Mouse (Mus musculus): ENCODE data around the gene Was. TPM values are rescaled to one million over a fixed set of nuclear protein-coding genes. Genes with fewer than 3 reads are reported as not detected.
"Not testable (repeated sequence)": the region's sequence is repeated elsewhere in the genome, so short reads cannot be mapped to it uniquely, and the experiment has no call there.

The Was gene
- total RNA-seq, 1 experiment from 2014 or later, result 97.1 TPM

- no peak for ATAC-seq (replicated peaks in 1 of 2; ENCODE audit: insufficient read depth in 1 of 2, low FRiP score in 2 of 2, low TSS enrichment in 1 of 2, low read depth in 1 of 2, poor library complexity in 2 of 2, severe bottlenecking in 2 of 2)
Observed at GRCm38 (mm10) chrX:8089746-8090145, 552 bp downstream of the Was start.

GRCm38 (mm10) chrX:8085611-8086010 is 4.7 kb downstream of the Was start:
- no peak for ATAC-seq (replicated peaks in 1 of 2; ENCODE audit: insufficient read depth in 1 of 2, low FRiP score in 2 of 2, low TSS enrichment in 1 of 2, low read depth in 1 of 2, poor library complexity in 2 of 2, severe bottlenecking in 2 of 2)

GRCm38 (mm10) chrX:8084771-8085259 is 5.5 kb downstream of the Was start:
- no peak for ATAC-seq (replicated peaks in 1 of 2; ENCODE audit: insufficient read depth in 1 of 2, low FRiP score in 2 of 2, low TSS enrichment in 1 of 2, low read depth in 1 of 2, poor library complexity in 2 of 2, severe bottlenecking in 2 of 2)

GRCm38 (mm10) chrX:8075104-8075503 is 15.2 kb downstream of the Was start:
- 0 out of 4 replicates have a peak, but pooled peaks of 1 of the 2 experiments have one; percentile 1 for ATAC-seq (replicated peaks in 1 of 2; ENCODE audit: insufficient read depth in 1 of 2, low FRiP score in 2 of 2, low TSS enrichment in 1 of 2, low read depth in 1 of 2, poor library complexity in 2 of 2, severe bottlenecking in 2 of 2)

GRCm38 (mm10) chrX:8074430-8075014 is 15.8 kb downstream of the Was start, which contains the start of gene Suv39h1:
TSS of gene Suv39h1 (minus strand) at chrX:8074760.
- ATAC-seq (replicated peaks in 1 of 2; ENCODE audit: insufficient read depth in 1 of 2, low FRiP score in 2 of 2, low TSS enrichment in 1 of 2, low read depth in 1 of 2, poor library complexity in 2 of 2, severe bottlenecking in 2 of 2), result peak; percentile 96 to 98

GRCm38 (mm10) chrX:8073881-8074429 is 16.3 kb downstream of the Was start:
- no peak for ATAC-seq (replicated peaks in 1 of 2; ENCODE audit: insufficient read depth in 1 of 2, low FRiP score in 2 of 2, low TSS enrichment in 1 of 2, low read depth in 1 of 2, poor library complexity in 2 of 2, severe bottlenecking in 2 of 2)

- no peak for ATAC-seq (replicated peaks in 1 of 2; ENCODE audit: insufficient read depth in 1 of 2, low FRiP score in 2 of 2, low TSS enrichment in 1 of 2, low read depth in 1 of 2, poor library complexity in 2 of 2, severe bottlenecking in 2 of 2)
Observed at GRCm38 (mm10) chrX:8069166-8069565, 21.1 kb downstream of the Was start.

- ATAC-seq (replicated peaks in 1 of 2; ENCODE audit: insufficient read depth in 1 of 2, low FRiP score in 2 of 2, low TSS enrichment in 1 of 2, low read depth in 1 of 2, poor library complexity in 2 of 2, severe bottlenecking in 2 of 2), result not testable (repeated sequence)
Observed at GRCm38 (mm10) chrX:8051044-8051781, 39.1 kb downstream of the Was start.

GRCm38 (mm10) chrX:8033009-8033408 is 57.3 kb downstream of the Was start:
- no peak for ATAC-seq (replicated peaks in 1 of 2; ENCODE audit: insufficient read depth in 1 of 2, low FRiP score in 2 of 2, low TSS enrichment in 1 of 2, low read depth in 1 of 2, poor library complexity in 2 of 2, severe bottlenecking in 2 of 2)

Other genes starting within 250 kb of the Was start
- 73.7 and 89.4 TPM in 2 replicates for gene Otud5, start 249.1 kb downstream of the Was start, total RNA-seq (2017)
- 3.1 and 7.8 TPM in 2 replicates for gene Pim2, start 212.2 kb downstream of the Was start, total RNA-seq (2017)
- 17.2 and 25.7 TPM in 2 replicates for gene Slc35a2, start 206.5 kb downstream of the Was start, total RNA-seq (2017)
- gene Pqbp1, start 191.2 kb downstream of the Was start, total RNA-seq (2017), result 167 and 186 TPM in 2 replicates
- gene Timm17b, start 191.1 kb downstream of the Was start, total RNA-seq (2017), result 39.3 and 51.9 TPM in 2 replicates
- not detected in 2 replicates for gene Gm10491, start 182.7 kb downstream of the Was start, total RNA-seq (2017)
- 1.2 TPM in 1 of 2 replicates, not detected in the other for gene Gm10490, start 181.0 kb downstream of the Was start, total RNA-seq (2017)
- gene Pcsk1n, start 170.7 kb downstream of the Was start, total RNA-seq (2017), result not detected in 2 replicates
- not detected in 2 replicates for gene Eras, start 161.9 kb downstream of the Was start, total RNA-seq (2017)
- gene Hdac6, start 142.6 kb downstream of the Was start, total RNA-seq (2017), result 10.0 and 32.9 TPM in 2 replicates
- gene Gata1, start 112.4 kb downstream of the Was start, total RNA-seq (2017), result 8.6 and 19.1 TPM in 2 replicates
- not detected in 2 replicates for gene Glod5, start 72.0 kb downstream of the Was start, total RNA-seq (2017)
- gene Suv39h1, start 15.7 kb downstream of the Was start, total RNA-seq (2017), result 51.2 and 65.4 TPM in 2 replicates
- gene Wdr13, start 42.4 kb upstream of the Was start, total RNA-seq (2017), result 41.6 and 44.4 TPM in 2 replicates
- gene Rbm3, start 55.4 kb upstream of the Was start, total RNA-seq (2017), result 1,086 and 1,580 TPM in 2 replicates
- gene Tbc1d25, start 85.7 kb upstream of the Was start, total RNA-seq (2017), result 7.8 and 8.2 TPM in 2 replicates
- 59.0 and 60.6 TPM in 2 replicates for gene Ebp, start 103.0 kb upstream of the Was start, total RNA-seq (2017)
- gene Porcn, start 116.0 kb upstream of the Was start, total RNA-seq (2017), result 1.0 and 2.6 TPM in 2 replicates
- 17.3 and 25.9 TPM in 2 replicates for gene Ftsj1, start 161.9 kb upstream of the Was start, total RNA-seq (2017)
- 1.6 and 6.6 TPM in 2 replicates for gene Slc38a5, start 180.6 kb upstream of the Was start, total RNA-seq (2017)
- gene Ssxb10, start 236.9 kb upstream of the Was start, total RNA-seq (2017), result 1.3 TPM in 1 of 2 replicates, not detected in the other

Measured in hematopoietic stem cell, adult 5-6 weeks (primary cell).